Mouse (Mus musculus): ENCODE results near the gene Thy1.

The Thy1 gene

GRCm38 (mm10) chr9:44042836-44043707, at the start of gene Thy1:
Gene Thy1, plus strand, starts transcription at chr9:44043384.
- ChIA-PET POLR2A (interaction anchor here in 3 of 4 experiments (0.6 to 1.4 kb wide), 8 partner anchors 10 to 1803 kb away, joined by 3 to 8 read pairs (median 3); no protein-coding TSS in a partner anchor), CTCF (interaction anchor here in 1 of 4 experiments (0.6 to 1.9 kb wide), 3 partner anchors 32 to 95 kb away, joined by 3 to 5 read pairs (median 4); no protein-coding TSS in a partner anchor)

- POLR2A ChIA-PET: no interaction called here
- CTCF ChIA-PET: no interaction called here
Measured at GRCm38 (mm10) chr9:43997681-43998080, 45.5 kb upstream of the Thy1 start.

GRCm38 (mm10) chr9:43998851-43999250, 44.3 kb upstream of the Thy1 start:
- ChIA-PET POLR2A (no interaction called here), CTCF (interaction anchor here in 2 of 4 experiments (0.6 to 1.4 kb wide), 3 partner anchors 8 to 126 kb away, joined by 3 to 4 read pairs (median 3); no protein-coding TSS in a partner anchor)

GRCm38 (mm10) chr9:44004362-44004761, 38.8 kb upstream of the Thy1 start:
- POLR2A ChIA-PET: interaction anchor here in 1 of 4 experiments (0.7 kb wide), 1 partner anchor 16 kb away, joined by 4 read pairs; no protein-coding TSS in a partner anchor

GRCm38 (mm10) chr9:44005305-44005704, 37.9 kb upstream of the Thy1 start:
- ChIA-PET CTCF (no interaction called here), POLR2A (interaction anchor here in 1 of 4 experiments (0.8 to 1.0 kb wide), 2 partner anchors 16 to 21 kb away, joined by 3 read pairs; no protein-coding TSS in a partner anchor)

More at GRCm38 (mm10) chr9:44004362-44004761, 38.8 kb upstream of the Thy1 start:
- CTCF ChIA-PET: interaction anchor here in 2 of 4 experiments (0.6 to 1.2 kb wide), 3 partner anchors 70 to 120 kb away, joined by 3 to 8 read pairs (median 3); no protein-coding TSS in a partner anchor

GRCm38 (mm10) chr9:44007323-44007722, 35.9 kb upstream of the Thy1 start:
- CTCF ChIA-PET: interaction anchor here in 2 of 4 experiments (0.6 kb wide), 2 partner anchors 48 to 1005 kb away, joined by 8 to 13 read pairs; no protein-coding TSS in a partner anchor
- POLR2A ChIA-PET: interaction anchor here in 1 of 4 experiments (0.8 kb wide), 1 partner anchor 19 kb away, joined by 3 read pairs; no protein-coding TSS in a partner anchor

GRCm38 (mm10) chr9:44007991-44008390, 35.2 kb upstream of the Thy1 start:
- ChIA-PET CTCF (interaction anchor here in 1 of 4 experiments (0.6 kb wide), 1 partner anchor 54 kb away, joined by 3 read pairs; no protein-coding TSS in a partner anchor), POLR2A (interaction anchor here in 2 of 4 experiments (0.8 kb wide), 2 partner anchors 19 to 39 kb away, joined by 3 to 5 read pairs; no protein-coding TSS in a partner anchor)

GRCm38 (mm10) chr9:44010900-44011299, 32.3 kb upstream of the Thy1 start:
- POLR2A ChIA-PET: no interaction called here
- CTCF ChIA-PET: interaction anchor here in 1 of 4 experiments (0.7 kb wide), 1 partner anchor 113 kb away, joined by 3 read pairs; no protein-coding TSS in a partner anchor

GRCm38 (mm10) chr9:44011668-44012067, 31.5 kb upstream of the Thy1 start:
- POLR2A ChIA-PET: no interaction called here

GRCm38 (mm10) chr9:44012164-44012563, 31.0 kb upstream of the Thy1 start:
- ChIA-PET CTCF (interaction anchor here in 1 of 4 experiments (1.2 kb wide), 1 partner anchor 28 kb away, joined by 5 read pairs; no protein-coding TSS in a partner anchor), POLR2A (interaction anchor here in 1 of 4 experiments (1.5 kb wide), 1 partner anchor 12 kb away, joined by 3 read pairs; no protein-coding TSS in a partner anchor)

More at GRCm38 (mm10) chr9:44011668-44012067, 31.5 kb upstream of the Thy1 start:
- CTCF ChIA-PET: no interaction called here

- POLR2A ChIA-PET: interaction anchor here in 2 of 4 experiments (0.7 to 1.5 kb wide), 3 partner anchors 12 to 430 kb away, joined by 3 read pairs; no protein-coding TSS in a partner anchor
- CTCF ChIA-PET: interaction anchor here in 3 of 4 experiments (1.0 to 1.4 kb wide), 3 partner anchors 28 kb away, joined by 3 to 6 read pairs (median 5); no protein-coding TSS in a partner anchor
Measured at GRCm38 (mm10) chr9:44012761-44013301, 30.4 kb upstream of the Thy1 start.

GRCm38 (mm10) chr9:44013781-44014180, 29.4 kb upstream of the Thy1 start:
- ChIA-PET POLR2A (interaction anchor here in 1 of 4 experiments (1.2 kb wide), 1 partner anchor 53 kb away, joined by 3 read pairs; the partner anchor contains the start of gene Usp2), CTCF (interaction anchor here in 1 of 4 experiments (1.4 kb wide), 1 partner anchor 29 kb away, joined by 6 read pairs; no protein-coding TSS in a partner anchor)

GRCm38 (mm10) chr9:44016304-44016703, 26.9 kb upstream of the Thy1 start:
- CTCF ChIA-PET: interaction anchor here in 1 of 4 experiments (0.6 kb wide), 1 partner anchor 61 kb away, joined by 3 read pairs; no protein-coding TSS in a partner anchor
- POLR2A ChIA-PET: interaction anchor here in 1 of 4 experiments (1.1 to 1.4 kb wide), 2 partner anchors 24 to 26 kb away, joined by 3 read pairs; no protein-coding TSS in a partner anchor

- ChIA-PET CTCF (interaction anchor here in 1 of 4 experiments (0.7 kb wide), 1 partner anchor 657 kb away, joined by 3 read pairs; no protein-coding TSS in a partner anchor), POLR2A (interaction anchor here in 1 of 4 experiments (0.5 kb wide), 1 partner anchor 250 kb away, joined by 3 read pairs; no protein-coding TSS in a partner anchor)
Measured at GRCm38 (mm10) chr9:44017846-44018245, 25.3 kb upstream of the Thy1 start.

- POLR2A ChIA-PET: interaction anchor here in 3 of 4 experiments (0.7 to 1.2 kb wide), 3 partner anchors 26 to 31 kb away, joined by 3 to 6 read pairs (median 3); no protein-coding TSS in a partner anchor
- CTCF ChIA-PET: interaction anchor here in 2 of 4 experiments (0.7 to 1.8 kb wide), 2 partner anchors 33 to 42 kb away, joined by 3 to 4 read pairs; no protein-coding TSS in a partner anchor
Measured at GRCm38 (mm10) chr9:44020001-44020400, 23.2 kb upstream of the Thy1 start.

GRCm38 (mm10) chr9:44022100-44022847, 20.9 kb upstream of the Thy1 start:
- POLR2A ChIA-PET: interaction anchor here in 1 of 4 experiments (0.5 kb wide), 1 partner anchor 410 kb away, joined by 3 read pairs; no protein-coding TSS in a partner anchor
- CTCF ChIA-PET: no interaction called here

- ChIA-PET POLR2A (interaction anchor here in 1 of 4 experiments (0.8 to 1.1 kb wide), 2 partner anchors 11 to 12 kb away, joined by 3 read pairs; no protein-coding TSS in a partner anchor), CTCF (interaction anchor here in 1 of 4 experiments (0.7 kb wide), 1 partner anchor 248 kb away, joined by 3 read pairs; no protein-coding TSS in a partner anchor)
Measured at GRCm38 (mm10) chr9:44024096-44024495, 19.1 kb upstream of the Thy1 start.

All from embryonic stem cell, embryonic (primary cell).